Mouse (Mus musculus): ENCODE results near the gene Nav1.

Nav1 gene

DNA sequence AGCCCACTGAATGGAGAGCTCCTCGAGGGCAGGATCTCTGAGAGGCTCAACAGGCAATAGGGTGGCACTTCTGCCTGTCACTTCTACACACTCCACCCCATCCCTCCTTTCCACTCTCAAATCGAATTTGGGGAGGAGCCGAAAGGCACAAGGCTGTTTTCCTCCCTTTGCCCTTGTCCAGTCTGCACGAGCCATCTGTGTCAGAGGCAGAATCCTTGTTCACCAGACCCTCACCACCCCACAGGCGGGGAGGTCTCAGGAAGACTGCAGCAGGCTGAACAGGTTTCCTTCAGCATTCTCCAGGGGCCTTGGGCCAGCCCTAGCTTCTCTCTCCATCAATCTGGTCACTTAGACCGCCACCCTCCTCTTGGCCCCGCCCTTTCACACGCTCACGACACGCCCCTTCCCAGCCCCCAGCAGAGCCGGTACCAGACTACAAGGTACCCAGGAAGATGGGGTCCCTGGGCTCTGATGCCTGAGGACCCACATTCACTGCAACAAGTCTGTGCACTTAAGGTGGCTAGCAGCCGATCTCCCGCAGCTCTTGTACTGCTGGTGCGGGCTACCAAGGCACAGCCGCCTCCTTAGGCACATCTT, 23.9 kb downstream of the Nav1 start:
- DNase-seq (ENCODE audit: low read depth), result no peak

DNA sequence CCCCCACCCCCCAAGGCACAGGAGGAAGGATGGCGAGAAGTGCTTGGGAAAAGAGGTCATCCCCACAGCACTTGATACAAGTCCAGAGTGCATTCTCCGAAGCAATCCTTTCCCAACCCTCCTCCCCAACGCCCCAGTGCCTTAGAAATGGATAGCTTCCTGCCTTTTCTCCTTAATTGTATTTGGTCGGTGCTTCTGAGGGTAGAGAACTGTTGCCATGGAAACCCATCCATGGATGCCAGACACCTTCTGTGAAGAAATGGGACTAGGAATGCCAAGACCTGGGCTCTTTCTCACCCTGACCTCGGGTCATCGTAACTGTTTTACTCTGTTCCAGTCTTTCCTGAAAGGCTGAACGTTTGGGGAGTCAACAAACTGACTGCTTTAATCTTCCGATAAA, 26.1 kb downstream of the Nav1 start:
- DNase-seq (ENCODE audit: low read depth), result no peak

DNA sequence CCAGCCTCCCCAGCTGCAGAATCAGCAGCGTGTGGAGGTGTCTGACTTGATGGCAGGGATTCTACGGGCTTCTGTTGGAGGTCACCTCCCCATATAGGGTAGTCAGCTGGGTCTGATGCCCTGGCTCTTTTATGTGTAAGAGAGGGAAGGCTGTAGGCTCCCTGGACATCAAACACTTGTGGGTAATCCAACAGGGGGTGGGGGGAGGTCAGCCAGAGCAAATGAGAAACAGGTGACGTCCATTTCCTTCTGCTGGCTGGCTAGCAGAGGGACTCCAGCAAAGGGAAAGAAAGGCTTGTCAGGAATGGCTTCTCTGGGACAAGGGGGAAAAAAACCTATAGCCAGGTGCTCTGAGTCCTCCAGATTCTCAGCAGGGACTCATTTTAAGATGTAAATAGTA, 28.0 kb downstream of the Nav1 start:
- peak; percentile 72 for DNase-seq (ENCODE audit: low read depth)

DNA sequence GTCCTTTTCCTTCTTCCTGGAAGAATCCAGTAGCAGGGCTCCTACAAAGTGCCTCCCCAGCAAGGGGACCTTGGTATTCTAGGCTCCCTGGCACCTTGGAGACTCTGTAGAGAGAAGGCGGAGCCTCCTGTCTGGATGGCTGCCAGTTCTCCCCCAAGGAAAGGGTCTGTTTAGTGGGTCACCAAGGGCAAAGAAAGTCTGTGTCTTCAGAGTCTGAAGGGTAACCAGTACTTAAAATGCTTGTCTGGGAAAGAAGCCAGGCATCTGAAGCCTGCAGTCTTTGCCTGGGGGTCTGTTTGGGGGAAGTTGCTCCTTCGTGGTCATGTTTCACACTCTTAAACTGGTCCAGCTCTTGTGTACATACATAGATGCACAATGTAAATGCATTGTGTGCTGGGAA, 29.3 kb downstream of the Nav1 start:
- peak; percentile 57 for DNase-seq (ENCODE audit: low read depth)

DNA sequence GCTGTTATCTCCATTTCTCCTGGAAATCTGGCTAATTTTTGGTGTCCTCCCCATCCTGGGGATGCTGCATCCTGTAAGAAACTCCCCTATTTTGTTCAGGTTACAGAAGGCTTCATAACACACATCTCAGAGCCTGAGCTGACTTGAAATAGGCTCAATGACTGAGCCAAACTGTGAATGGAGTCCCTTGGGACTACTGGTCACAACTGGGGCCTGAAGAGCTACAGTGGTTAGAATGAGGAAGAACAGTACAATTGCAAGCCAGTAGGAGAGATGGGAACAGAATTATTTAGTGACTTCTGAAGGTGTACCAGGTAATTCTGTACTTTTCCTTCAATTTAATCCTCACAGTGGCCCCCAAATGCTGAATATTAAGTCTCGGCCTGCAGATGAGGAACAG, 31.7 kb downstream of the Nav1 start:
- no peak for DNase-seq (ENCODE audit: low read depth)

DNA sequence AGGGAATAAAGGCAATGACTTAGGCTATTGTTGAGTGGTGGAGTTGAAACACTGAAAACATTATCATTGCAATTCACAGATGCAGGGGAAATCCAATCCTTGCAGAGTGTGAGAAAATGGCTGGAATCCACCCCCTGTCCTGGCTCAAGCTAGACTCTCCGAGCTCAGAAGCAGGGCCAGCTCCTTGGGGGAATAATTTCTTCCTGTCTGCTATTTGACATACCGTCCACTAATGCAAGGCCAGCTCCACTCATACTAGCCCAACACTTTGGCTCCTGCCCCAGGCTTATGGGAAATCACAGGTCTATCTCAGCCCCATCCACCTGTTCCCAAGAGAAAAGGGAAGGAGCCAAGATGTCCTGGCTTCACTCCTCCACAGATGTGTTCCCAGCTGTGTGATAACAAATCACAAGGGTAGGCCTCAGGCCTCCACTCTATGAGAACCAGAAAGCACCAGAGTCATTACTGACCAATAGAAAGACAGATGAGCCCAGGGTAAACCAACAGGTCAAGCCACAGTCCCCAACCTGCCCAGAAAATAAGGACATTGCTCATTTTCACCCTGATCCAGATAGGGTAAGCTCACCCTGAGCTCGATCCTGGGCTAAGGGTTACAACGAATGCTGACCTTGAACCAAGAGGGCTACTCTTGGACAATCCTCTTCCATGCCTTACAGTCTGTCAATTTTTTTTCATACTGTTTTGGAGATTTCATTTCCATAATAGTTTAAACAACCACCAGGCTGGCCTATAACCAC, 32.5 kb downstream of the Nav1 start:
- DNase-seq (ENCODE audit: low read depth), result peak; percentile 27

DNA sequence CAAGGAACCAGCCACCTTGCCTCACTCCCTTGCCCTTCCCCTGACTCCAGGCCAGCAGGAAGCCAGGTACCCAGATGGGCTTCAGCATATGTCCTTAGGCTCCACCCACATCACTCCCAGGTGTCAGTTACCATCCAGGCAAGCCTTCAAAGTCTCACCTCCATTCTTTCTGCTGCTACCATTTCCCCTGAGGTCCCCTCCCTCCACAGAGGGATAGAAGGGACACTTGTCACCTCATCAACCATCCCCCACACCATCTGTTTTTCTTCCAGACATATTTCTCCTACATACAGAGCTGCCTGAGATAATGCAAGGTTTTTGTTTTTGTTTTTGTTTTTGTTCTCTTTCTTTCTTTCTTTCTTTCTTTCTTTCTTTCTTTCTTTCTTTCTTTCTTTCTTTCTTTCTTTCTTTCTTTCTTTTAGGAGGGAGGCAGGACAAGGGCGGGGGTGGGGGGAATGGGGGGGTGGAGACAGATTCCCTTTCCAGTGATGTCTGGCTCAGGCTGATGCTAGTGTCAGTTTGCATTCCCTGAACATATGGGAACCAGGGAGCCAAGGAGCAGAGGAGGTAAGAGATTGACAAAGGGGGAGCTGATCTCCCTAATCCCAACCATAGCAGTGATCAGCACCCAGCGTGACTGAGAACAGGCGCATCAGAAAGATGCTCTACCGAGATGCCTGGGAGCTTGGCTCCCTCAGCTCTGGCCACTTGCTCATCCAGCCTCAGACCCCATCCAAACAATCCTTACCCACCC, 34.8 kb downstream of the Nav1 start:
- no peak for DNase-seq (ENCODE audit: low read depth)

DNA sequence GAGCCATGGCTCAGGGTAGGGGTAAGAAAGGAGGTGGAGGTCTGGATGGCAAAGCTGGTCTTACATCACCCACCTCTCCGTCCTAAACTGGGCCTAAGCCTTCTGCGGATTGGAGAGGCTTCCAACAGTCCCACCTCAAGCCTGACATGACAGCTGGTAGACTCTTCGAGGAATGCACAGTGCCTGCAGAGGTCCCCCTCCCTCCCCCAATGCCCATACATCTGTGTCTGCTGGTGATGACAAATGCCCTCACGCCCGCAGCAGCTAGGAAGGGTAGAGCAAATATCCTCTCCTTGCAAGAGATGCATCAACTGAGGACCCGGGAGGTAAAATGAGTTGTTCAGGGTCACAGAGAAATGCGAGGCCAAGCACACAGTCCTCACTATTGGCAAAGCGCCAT, 39.0 kb downstream of the Nav1 start:
- no peak for DNase-seq (ENCODE audit: low read depth)

DNA sequence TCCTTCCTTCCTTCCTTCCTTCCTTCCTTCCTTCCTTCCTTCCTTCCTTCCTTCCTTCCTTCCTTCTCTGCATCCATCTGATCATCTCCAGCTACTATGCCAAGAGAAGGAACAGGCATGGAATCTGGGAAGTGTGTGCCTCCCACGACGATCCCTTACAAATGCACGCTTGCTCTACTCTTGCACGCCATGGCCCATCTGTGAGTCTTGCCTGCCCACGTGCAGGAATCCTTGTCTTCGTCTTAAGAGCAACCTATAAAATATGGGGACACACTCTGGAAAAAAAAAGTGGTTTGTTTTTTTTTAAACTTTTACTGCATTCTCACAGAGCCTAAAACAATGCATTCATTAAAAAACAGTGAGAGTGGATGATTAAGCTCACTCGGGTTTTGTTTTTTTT, 40.5 kb downstream of the Nav1 start:
- DNase-seq (ENCODE audit: low read depth), result no peak

DNA sequence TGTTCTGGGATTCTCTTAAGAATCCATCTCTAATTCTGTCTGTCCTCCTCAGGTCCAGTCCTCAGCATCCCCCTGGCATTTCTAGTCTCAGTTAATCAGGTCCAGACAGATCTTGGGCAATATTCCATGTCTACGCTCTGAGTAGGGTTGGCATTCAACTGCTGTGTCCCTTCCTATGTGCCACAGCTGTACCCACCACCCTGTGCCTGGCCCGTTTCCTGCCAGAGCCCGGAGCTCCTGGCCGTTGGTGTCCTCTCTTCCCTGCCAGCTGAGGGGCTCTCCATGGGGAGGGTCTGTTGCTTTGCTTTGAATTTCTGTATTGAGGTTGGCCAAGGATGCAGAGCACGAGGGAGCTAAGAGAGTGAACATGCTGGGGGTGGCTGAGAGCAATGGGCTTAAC, 41.3 kb downstream of the Nav1 start:
- DNase-seq (ENCODE audit: low read depth), result no peak

DNA sequence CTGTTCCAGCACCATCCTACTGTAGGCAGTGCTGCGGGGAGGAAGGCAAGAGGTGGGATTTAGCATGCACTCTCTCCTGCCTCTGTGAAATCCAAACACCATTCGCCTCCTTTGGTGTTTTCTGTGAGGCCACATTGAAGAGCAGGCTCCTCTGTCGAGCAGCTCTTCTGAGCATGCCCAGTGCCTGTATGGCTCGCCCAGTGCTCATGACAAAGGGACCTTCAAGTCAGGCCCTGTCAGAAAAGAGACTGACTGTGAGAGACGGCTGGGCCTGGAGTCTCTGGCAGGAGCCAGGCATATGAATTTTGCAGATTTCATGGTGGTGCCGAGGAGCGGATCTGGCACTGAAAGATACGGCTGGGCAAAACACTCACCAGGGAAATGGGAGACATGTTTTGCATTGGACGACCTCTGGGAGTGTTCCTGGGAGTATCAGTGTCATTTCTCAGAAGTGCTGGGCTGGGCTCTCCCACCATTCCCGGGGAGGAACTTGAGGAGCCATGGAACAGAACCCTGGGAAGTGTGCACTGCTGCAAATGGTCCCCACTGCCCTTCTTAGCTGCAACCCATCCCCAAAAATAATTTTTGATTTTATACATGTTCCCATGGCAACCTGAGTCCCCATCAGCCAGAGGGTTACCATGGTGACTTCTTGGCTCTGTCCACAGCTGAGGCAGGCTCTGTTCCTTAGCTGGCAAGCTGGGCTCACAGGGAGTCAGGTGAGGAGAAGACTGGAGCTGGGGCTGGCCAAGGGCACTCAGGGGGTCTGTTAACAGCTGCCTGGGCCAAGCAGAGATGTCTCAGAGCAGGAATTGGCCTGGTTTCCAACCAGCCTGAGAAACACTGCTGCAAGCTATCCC, 42.2 kb downstream of the Nav1 start:
- DNase-seq (ENCODE audit: low read depth), result peak; percentile 46

DNA sequence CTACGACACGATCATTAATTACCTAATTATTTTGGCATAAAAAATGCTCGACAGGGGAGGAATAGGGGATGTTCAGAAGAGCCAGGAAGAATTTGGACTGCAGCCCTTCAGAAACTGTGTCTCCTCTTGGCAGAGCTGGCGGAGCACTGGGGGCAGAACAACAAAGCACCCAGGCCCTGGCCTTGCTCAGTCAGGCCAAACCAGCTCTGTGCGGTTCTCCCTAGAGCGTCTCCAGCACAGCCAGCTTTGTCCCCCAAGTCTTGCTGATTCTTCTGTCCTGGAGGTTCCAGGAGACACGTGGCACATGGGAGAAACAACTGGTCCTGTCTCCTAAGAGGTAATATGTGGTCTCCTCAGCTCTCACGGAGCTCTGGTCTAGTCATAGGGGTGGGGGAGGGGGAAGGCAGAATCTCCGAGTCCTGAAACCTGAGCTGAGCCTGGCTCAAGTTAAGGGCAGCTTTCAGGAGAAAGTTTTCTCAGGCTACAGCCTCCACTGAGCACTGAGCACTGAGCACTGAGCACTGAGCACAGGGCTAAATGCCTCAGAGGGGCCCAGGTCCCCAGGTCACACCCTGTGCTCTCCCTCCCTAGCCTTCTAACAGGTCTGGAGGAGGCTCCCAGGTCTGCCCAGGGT, 43.2 kb downstream of the Nav1 start:
- DNase-seq (ENCODE audit: low read depth), result peak; percentile 77

DNA sequence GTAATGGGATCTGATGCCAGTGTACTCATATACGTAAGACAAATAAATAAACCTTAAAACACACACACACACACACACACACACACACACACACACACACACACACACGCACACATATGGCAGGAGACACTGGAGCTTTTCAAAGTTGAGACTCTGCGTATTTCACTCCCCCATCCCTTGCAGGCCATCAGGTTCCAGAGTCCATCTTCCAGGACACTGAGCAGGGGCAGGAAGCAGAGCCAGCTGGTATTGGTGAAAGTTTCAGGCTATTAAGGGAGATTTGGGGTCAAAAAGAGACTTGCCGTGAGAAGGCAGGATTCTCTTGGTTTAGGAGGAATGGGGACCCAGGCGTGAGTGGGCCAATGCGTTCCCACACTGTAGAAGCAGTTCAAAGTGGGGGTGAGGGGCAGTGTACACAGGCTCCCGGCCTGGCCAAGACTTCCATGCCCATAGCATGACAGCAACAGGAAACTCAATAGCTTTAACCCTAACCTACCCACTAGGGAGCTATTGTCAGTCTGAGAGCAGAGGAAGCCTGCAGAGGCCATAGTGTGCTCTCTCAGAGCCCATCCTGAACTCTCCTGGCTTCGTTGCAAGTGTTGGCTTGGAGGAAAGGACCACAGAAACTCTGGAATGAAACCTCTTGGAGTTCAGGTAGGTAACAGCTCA, 44.0 kb downstream of the Nav1 start:
- DNase-seq (ENCODE audit: low read depth), result no peak

DNA sequence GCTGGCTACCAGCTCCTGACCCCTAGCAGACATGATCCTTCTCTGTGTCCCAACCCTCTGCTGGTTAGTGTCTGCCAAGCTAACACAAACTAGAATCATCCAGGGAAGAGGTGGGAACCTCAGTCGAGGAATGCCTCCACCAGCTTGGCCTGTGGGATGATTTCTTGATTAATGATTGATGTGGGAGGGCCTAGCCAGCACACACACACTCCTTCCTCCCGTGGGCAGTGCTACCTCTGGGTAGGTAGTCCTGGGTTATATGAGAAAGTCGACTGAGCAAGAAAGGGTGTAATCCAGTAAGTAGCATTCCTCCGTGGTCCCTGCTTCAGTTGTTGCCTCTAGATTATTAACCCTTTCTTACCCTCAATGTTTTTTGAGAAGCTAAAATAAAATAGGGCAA, 45.0 kb downstream of the Nav1 start:
- no peak for DNase-seq (ENCODE audit: low read depth)

DNA sequence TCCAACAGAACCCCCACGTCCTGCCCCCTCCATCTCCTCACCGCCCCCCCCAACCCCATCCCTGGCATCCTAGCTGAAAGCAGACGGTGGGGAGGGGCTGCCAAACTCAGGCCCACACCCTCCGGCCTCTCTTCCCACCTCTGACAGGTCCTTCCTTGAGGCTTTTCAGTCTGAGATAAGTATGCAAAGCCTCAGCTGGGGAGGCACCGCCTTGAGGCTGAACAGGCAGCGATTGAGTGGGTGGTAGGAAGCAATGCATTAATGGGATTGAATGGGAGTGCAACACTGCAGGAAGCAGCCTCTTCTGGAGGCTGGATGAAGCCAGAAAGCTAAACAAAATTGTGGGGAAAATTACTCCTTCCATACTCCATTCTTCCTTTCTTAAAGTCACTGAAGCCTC, 45.8 kb downstream of the Nav1 start:
- no peak for DNase-seq (ENCODE audit: low read depth)

DNA sequence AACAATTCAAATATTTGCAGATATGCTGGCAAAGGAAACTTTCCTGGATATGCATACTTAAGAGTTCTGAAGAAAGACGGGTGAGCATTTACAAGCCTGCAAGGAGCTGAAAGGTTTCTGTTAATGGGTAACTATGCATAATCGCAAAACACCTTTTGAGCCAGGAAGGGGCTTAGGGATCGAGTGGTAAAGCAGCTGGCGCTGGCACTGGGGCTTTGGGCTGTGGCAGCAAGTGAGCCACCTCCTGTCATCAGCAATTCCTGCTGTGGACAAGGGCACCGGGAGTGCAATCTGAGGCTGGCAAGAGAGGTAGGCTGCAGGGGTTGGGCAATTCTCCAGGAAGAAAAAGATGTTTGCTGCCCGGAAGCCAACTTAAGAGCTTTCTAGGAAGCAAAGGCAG, 49.1 kb downstream of the Nav1 start:
- no peak for DNase-seq (ENCODE audit: low read depth)

DNA sequence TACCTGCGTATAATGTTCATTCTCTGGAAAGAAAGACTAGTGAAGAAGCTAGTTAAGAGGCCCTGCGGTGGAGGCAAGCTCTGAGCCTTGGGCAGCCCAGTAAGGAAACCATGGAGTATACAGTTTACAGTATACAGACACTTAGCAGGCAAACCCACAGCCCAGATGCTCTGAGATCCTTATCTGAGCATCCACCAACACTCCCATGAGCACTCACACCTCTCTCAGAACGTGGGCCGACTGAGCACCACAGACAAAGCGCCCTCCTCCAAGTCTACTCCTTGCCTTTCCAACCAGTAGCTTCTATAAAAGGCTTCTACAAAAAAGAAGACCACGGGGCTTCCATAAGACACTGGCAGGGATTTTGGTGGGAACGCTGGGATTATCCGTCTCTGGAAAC, 51.2 kb downstream of the Nav1 start:
- DNase-seq (ENCODE audit: low read depth), result no peak

DNA sequence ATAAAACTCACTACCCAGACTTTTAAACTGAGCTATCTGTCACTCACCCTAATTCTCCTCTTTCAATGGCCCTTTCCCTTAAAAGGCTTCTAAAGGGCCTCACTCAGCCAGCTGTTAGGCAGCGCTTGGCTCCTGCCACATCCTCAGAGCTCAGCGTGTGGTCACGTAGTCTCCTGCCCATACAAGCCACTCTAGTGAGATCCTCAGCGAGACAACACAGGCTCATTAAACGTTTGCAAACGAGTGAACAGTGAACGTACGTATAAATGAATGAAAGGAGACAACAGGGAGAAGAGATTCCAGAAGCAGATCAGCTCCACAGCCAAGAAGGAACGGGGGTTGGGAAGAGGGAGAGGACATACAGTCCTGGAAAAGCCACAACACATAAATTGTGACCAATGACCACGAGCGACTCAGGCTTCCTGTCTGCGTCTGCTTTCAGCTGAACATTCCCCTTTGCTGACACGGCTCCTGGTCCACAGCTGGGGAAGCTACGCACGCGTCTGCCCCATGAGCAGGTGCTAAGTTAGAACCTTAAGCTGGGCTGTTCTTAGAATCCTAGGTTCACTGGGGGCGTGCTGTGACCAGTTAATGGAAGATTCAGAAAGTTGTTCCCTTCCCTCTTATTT, 52.3 kb downstream of the Nav1 start:
- DNase-seq (ENCODE audit: low read depth), result no peak

DNA sequence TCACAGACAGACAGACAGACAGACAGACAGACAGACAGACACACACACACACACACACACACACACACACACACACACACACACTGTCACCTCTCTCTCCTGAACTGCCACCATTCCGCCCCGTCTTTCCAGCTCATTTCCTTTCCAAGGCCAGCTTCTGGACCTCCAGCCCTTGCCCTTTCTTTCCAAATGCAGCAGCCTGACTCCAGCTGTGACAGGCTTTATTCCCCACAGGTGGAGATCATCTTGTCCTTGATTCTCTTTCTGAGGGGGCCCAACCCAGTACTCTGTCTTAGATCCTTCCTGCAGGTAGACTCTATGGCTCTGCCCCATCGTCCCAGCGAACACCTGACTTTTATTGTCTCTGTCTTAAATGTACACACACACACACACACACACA, 53.5 kb downstream of the Nav1 start:
- no peak for DNase-seq (ENCODE audit: low read depth)

DNA sequence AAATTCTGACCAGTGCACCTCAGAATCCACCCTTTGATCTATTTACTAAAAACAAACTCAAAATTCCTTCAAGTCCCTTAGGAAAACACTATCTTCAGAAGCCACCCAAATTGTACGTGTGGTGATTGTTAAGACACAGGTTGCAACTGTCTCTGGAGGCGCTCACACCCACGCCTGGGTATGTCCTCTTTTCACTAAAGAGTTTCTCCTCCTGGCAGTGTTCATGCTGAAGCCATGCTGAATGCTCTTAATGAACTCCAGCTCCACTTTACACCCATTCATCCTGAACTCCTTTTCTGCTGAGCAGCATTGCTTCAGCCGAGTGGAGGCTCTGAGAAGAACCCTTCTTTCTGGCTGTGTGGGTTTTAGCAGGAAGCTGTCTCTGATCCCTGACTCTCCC, 53.9 kb downstream of the Nav1 start:
- no peak for DNase-seq (ENCODE audit: low read depth)

DNA sequence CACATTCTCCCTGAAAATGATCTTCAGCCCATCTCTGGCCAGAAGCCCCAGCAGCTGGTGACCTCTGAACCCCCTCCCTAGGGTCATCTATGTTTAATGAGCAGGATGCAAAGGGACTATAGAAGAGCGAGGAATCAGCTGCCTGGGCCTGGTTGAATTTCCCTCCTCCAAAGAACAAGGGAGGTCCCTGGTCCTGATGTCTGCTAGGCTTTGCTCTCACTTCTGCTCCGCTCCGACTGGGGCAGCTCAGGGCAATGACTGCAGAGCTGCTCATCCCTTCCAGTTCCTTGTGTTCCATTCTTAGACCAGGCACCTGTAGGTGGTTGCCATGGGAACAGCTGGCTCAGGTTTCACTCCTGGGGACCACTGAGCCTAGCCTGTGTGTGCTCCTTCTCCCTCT, 56.2 kb downstream of the Nav1 start:
- no peak for DNase-seq (ENCODE audit: low read depth)
